Mouse (Mus musculus): ENCODE results near the gene Prmt3. TPM values are rescaled to one million over a fixed set of nuclear protein-coding genes. Genes with fewer than 3 reads are reported as not detected.
A peak's percentile ranks its signal among the peaks of the same experiment; 100 is the strongest.

Prmt3 gene
- 53.8 and 59.1 TPM in 2 replicates for polyA plus RNA-seq (2016; fragmentation: Nextera tagmentation; extraction: Ambion mirVana)

- Histone ChIP-seq H3K27me3 (replicated peaks) (no peaks in the 10 kb centered on the region), H3K9me3 (replicated peaks) (no peaks in the 10 kb centered on the region), H3K4me1 (replicated peaks) (peaks cover 19% of the 10 kb centered on the region), H3K9ac (peak within 1 kb of the TSS; percentile 85), H3K36me3 (peaks cover 16% of the 10 kb centered on the region), H3K4me3 (peak within 1 kb of the TSS; percentile 86), H3K27ac (ENCODE audit: poor library complexity, severe bottlenecking) (peak within 1 kb of the TSS; percentile 49), H3K4me2 (peak within 1 kb of the TSS; percentile 80)
- 0% methylated on average over 86 of the region's 92 CpGs for WGBS
- ATAC-seq (ENCODE audit: insufficient number of reproducible peaks, low FRiP score), result peak; percentile 96
These were observed at the start of gene Prmt3 for GRCm38 (mm10) chr7:49778114-49778901. Gene Prmt3 (plus strand): TSS chr7:49778346.

DNA sequence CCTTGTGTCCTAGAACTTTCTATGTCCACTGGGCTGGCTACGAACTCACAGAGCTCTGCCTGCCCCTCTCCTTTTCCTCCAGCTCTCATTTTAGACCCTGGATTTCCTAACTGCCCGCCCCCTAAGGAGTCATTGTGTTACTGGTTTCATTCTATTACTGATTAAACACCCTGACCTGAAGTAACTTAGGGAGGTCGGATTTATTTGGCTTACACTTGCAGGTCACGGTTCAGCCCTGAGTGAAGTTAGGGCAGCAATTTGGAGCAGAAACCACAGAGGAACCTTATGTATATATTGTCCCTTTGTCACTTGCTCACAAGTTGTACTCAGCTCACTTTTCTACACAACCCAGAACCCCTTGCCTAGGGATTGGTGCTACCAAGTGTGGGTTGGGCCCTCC lies 43.8 kb upstream of the Prmt3 start:
- H3K4me2 ChIP-seq, result no peak overlapping the region
- no peak overlapping the region for H3K4me3 ChIP-seq
- H3K27me3 ChIP-seq (replicated peaks), result no peaks in the 10 kb centered on the region
- 66% methylated on average over 4 of the region's 4 CpGs for WGBS
- no peaks in the 10 kb centered on the region; the same call in 1 of the 2 replicates for H3K4me1 ChIP-seq (replicated peaks)
- no peak for ATAC-seq (ENCODE audit: insufficient number of reproducible peaks, low FRiP score)
- H3K27ac ChIP-seq (ENCODE audit: poor library complexity, severe bottlenecking), result no peak overlapping the region
- H3K9me3 ChIP-seq (replicated peaks), result no peaks in the 10 kb centered on the region; the same call in 1 of the 2 replicates
- no peak overlapping the region for H3K9ac ChIP-seq
- H3K36me3 ChIP-seq, result no peaks in the 10 kb centered on the region

GRCm38 (mm10) chr7:49739448-49739847 lies 38.7 kb upstream of the Prmt3 start:
- H3K4me1 ChIP-seq (replicated peaks), result peaks cover 8% of the 10 kb centered on the region
- H3K4me3 ChIP-seq, result no peak overlapping the region
- WGBS, result 52% methylated on average over 8 of the region's 8 CpGs
- H3K36me3 ChIP-seq, result no peaks in the 10 kb centered on the region
- H3K9me3 ChIP-seq (replicated peaks), result no peaks in the 10 kb centered on the region; the same call in 1 of the 2 replicates
- no peak overlapping the region for H3K27ac ChIP-seq (ENCODE audit: poor library complexity, severe bottlenecking)
- ATAC-seq (ENCODE audit: insufficient number of reproducible peaks, low FRiP score), result no peak
- H3K4me2 ChIP-seq, result no peak overlapping the region
- no peak overlapping the region for H3K9ac ChIP-seq
- 0 out of 2 replicates have a peak, but pooled peaks cover 6% of the 10 kb centered on the region for H3K27me3 ChIP-seq (replicated peaks)

GRCm38 (mm10) chr7:49741474-49741873 lies 36.7 kb upstream of the Prmt3 start:
- H3K4me1 ChIP-seq (replicated peaks), result peaks cover 8% of the 10 kb centered on the region
- H3K4me2 ChIP-seq, result no peak overlapping the region
- H3K36me3 ChIP-seq, result no peaks in the 10 kb centered on the region
- H3K27me3 ChIP-seq (replicated peaks), result 0 out of 2 replicates have a peak, but pooled peaks cover 6% of the 10 kb centered on the region
- no peaks in the 10 kb centered on the region; the same call in 1 of the 2 replicates for H3K9me3 ChIP-seq (replicated peaks)
- no peak overlapping the region for H3K27ac ChIP-seq (ENCODE audit: poor library complexity, severe bottlenecking)
- 21% methylated on average over 5 of the region's 5 CpGs for WGBS
- no peak overlapping the region for H3K9ac ChIP-seq
- H3K4me3 ChIP-seq, result no peak overlapping the region
- ATAC-seq (ENCODE audit: insufficient number of reproducible peaks, low FRiP score), result peak; percentile 71; the same call in 1 of the 2 replicates

GRCm38 (mm10) chr7:49741923-49742322 lies 36.2 kb upstream of the Prmt3 start:
- Histone ChIP-seq H3K9me3 (replicated peaks) (no peaks in the 10 kb centered on the region; the same call in 1 of the 2 replicates), H3K4me2 (no peak overlapping the region), H3K27me3 (replicated peaks) (0 out of 2 replicates have a peak, but pooled peaks cover 6% of the 10 kb centered on the region), H3K36me3 (no peaks in the 10 kb centered on the region), H3K4me1 (replicated peaks) (peaks cover 8% of the 10 kb centered on the region), H3K9ac (no peak overlapping the region), H3K4me3 (no peak overlapping the region), H3K27ac (ENCODE audit: poor library complexity, severe bottlenecking) (no peak overlapping the region)
- 30% methylated on average over 10 of the region's 10 CpGs for WGBS
- ATAC-seq (ENCODE audit: insufficient number of reproducible peaks, low FRiP score), result no peak

- no peak for ATAC-seq (ENCODE audit: insufficient number of reproducible peaks, low FRiP score)
- H3K4me2 ChIP-seq, result no peak overlapping the region
- WGBS, result 8% methylated on average over 4 of the region's 4 CpGs
- H3K27ac ChIP-seq (ENCODE audit: poor library complexity, severe bottlenecking), result no peak overlapping the region
- H3K27me3 ChIP-seq (replicated peaks), result peaks cover 10% of the 10 kb centered on the region; the same call in 1 of the 2 replicates
- H3K4me1 ChIP-seq (replicated peaks), result peaks cover 3% of the 10 kb centered on the region; the same call in 1 of the 2 replicates
- H3K36me3 ChIP-seq, result no peaks in the 10 kb centered on the region
- H3K9ac ChIP-seq, result no peak overlapping the region
- H3K4me3 ChIP-seq, result no peak overlapping the region
- H3K9me3 ChIP-seq (replicated peaks), result no peaks in the 10 kb centered on the region
These were observed 27.0 kb upstream of the Prmt3 start for GRCm38 (mm10) chr7:49751148-49751547.

GRCm38 (mm10) chr7:49752730-49753506 lies 25.2 kb upstream of the Prmt3 start:
- 25% methylated on average over 25 of the region's 25 CpGs for WGBS
- no peak overlapping the region for H3K9ac ChIP-seq
- no peak; the same call in 1 of the 2 replicates for ATAC-seq (ENCODE audit: insufficient number of reproducible peaks, low FRiP score)
- H3K36me3 ChIP-seq, result no peaks in the 10 kb centered on the region
- no peaks in the 10 kb centered on the region for H3K9me3 ChIP-seq (replicated peaks)
- H3K4me1 ChIP-seq (replicated peaks), result peaks cover 3% of the 10 kb centered on the region; the same call in 1 of the 2 replicates
- H3K27me3 ChIP-seq (replicated peaks), result peaks cover 18% of the 10 kb centered on the region
- H3K4me2 ChIP-seq, result peak overlapping the region; percentile 57
- no peak overlapping the region for H3K27ac ChIP-seq (ENCODE audit: poor library complexity, severe bottlenecking)
- H3K4me3 ChIP-seq, result peak overlapping the region; percentile 21

DNA sequence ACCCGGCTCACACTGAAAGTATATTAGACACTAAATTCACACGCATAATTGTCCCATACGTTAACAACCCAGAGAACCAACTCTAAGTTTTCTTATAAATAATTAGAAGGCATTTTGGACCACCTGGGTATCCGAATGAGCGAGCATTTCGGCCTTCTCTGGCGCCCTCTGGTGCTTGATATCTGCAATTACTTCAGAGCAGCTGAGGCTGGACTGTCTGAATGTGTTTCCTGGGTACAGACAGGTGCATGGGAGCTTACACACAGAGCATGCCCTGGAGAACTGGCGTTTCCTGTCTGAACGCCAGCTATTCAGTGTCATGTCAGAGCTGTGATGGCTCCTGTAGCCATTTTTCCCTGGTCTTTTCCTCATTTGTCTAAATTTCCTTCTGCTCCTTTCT lies 23.4 kb upstream of the Prmt3 start:
- H3K9me3 ChIP-seq (replicated peaks), result no peaks in the 10 kb centered on the region
- H3K9ac ChIP-seq, result no peak overlapping the region
- H3K4me1 ChIP-seq (replicated peaks), result peaks cover 3% of the 10 kb centered on the region; the same call in 1 of the 2 replicates
- whole genome bisulfite sequencing, result 4% methylated on average over 9 of the region's 9 CpGs
- H3K4me3 ChIP-seq, result no peak overlapping the region
- H3K4me2 ChIP-seq, result no peak overlapping the region
- no peak for ATAC-seq (ENCODE audit: insufficient number of reproducible peaks, low FRiP score)
- no peaks in the 10 kb centered on the region for H3K36me3 ChIP-seq
- H3K27me3 ChIP-seq (replicated peaks), result peaks cover 21% of the 10 kb centered on the region
- H3K27ac ChIP-seq (ENCODE audit: poor library complexity, severe bottlenecking), result no peak overlapping the region

DNA sequence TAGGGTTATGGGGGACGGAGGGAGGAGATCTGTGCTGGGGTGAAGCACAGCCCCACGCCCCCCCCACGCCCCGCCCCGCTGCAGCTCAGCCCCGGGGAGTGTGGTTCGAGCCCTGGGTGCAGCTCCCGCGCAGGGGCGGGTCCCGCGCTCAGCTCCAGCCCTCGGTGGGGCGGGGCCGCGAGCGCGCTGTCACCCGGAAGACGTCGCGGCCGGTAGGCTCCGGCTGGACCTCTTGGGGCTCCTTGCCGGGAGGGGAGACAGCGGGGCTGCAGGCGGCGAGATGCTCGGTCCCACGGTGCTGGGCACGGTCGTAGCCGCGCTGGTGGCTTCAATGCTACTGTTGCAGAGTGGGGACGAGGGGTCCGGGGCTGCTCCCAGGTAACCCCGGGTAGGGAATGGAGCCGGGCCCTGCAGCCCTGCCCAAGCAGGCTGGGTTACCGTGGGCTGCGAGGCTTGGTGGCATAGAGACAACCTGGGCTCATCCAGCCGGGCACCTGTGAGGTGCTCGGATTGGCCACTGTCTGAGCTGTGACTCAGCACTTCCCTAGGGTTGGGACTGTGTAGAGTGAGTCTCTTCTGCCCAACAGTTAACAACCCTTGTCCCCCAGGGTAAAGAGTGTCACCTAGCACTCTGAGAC lies 19.1 kb upstream of the Prmt3 start, which contains the start of gene Htatip2:
TSS of gene Htatip2 (plus strand) at position 182 of the 638 bp plus-strand sequence.
- peak within 1 kb of the TSS; percentile 45; the same call in 1 of the 2 replicates for H3K27ac ChIP-seq (ENCODE audit: poor library complexity, severe bottlenecking)
- H3K4me2 ChIP-seq, result peak within 1 kb of the TSS; percentile 92
- H3K36me3 ChIP-seq, result no peaks in the 10 kb centered on the region
- 2% methylated on average over 42 of the region's 42 CpGs for WGBS
- no peaks in the 10 kb centered on the region for H3K9me3 ChIP-seq (replicated peaks)
- H3K27me3 ChIP-seq (replicated peaks), result peaks cover 16% of the 10 kb centered on the region
- ATAC-seq (ENCODE audit: insufficient number of reproducible peaks, low FRiP score), result peak; percentile 91
- H3K9ac ChIP-seq, result peak within 1 kb of the TSS; percentile 79
- peak within 1 kb of the TSS; percentile 64 for H3K4me3 ChIP-seq
- no peaks in the 10 kb centered on the region for H3K4me1 ChIP-seq (replicated peaks)

- Histone ChIP-seq H3K36me3 (no peaks in the 10 kb centered on the region), H3K27me3 (replicated peaks) (peaks cover 6% of the 10 kb centered on the region; the same call in 1 of the 2 replicates), H3K9ac (no peak overlapping the region), H3K4me1 (replicated peaks) (peaks cover 18% of the 10 kb centered on the region), H3K27ac (ENCODE audit: poor library complexity, severe bottlenecking) (peak overlapping the region; percentile 54), H3K9me3 (replicated peaks) (no peaks in the 10 kb centered on the region), H3K4me2 (no peak overlapping the region), H3K4me3 (no peak overlapping the region)
- 68% methylated on average over 13 of the region's 13 CpGs for WGBS
- peak; percentile 70 for ATAC-seq (ENCODE audit: insufficient number of reproducible peaks, low FRiP score)
These were observed 15.5 kb upstream of the Prmt3 start for GRCm38 (mm10) chr7:49762605-49763004.

Measured in heart, embryonic 12.5 days (tissue).